Mouse (Mus musculus) left cerebral cortex, adult 8-10 months (tissue): ENCODE data around the gene Trim2. TPM values are rescaled to one million over a fixed set of nuclear protein-coding genes. Genes with fewer than 3 reads are reported as not detected.

Experiments
- DNase-seq, 2 experiments: peaks; one replicate each; pipeline ENCODE4 v3.0.0; 2022; ENCODE audit warnings: low spot score in 2 of 2
- total RNA-seq, 4 experiments: library from RNA; stranded (reverse); gene quantifications; 2 replicates each; pipeline ENCODE4 v1.2.4; 2022

Gene Trim2
- total RNA-seq, 4 experiments from 2014 or later, result 252 to 273 (median 260) TPM

DNA sequence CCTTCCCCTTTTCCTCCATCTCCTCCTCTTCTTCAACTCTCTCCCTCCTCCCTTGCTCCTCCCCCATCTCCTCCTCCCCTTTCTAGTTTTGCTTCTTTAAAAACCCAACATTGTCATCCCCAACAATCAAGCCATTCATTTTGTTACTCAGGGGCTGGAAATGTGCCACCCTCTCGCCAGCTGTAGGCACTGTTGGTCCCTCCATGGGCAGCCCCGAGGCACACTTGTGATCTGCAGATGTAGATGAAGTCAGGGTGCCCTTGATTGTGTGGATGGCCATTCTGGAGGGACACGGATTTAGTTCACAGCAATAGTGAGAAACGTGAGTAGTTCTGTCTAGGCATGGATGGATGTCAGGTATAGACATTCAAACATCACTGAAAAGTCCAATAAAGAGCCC, 17.7 kb downstream of the Trim2 start:
- DNase-seq, result peak in 1 of 2 experiments; percentile 73

DNA sequence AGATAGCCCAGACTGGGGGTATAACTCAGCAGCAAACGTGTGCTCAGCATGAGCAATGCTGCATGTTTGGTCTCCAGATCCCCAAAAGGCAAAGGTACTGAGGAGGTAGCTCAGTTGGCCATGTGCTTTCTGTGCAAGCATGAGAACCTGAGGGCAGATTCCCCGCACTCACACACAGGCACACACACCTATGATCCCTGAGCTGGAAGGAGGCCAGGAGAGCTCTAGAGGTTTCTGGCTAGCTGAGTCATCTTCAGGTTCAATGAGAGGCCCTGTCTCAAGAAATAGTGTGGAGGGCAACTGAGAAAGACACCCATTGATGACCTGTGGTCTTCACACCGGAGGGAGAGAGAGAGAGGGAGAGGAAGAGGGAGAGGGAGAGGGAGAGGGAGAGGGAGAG, 19.4 kb downstream of the Trim2 start:
- DNase-seq, result no peak

DNA sequence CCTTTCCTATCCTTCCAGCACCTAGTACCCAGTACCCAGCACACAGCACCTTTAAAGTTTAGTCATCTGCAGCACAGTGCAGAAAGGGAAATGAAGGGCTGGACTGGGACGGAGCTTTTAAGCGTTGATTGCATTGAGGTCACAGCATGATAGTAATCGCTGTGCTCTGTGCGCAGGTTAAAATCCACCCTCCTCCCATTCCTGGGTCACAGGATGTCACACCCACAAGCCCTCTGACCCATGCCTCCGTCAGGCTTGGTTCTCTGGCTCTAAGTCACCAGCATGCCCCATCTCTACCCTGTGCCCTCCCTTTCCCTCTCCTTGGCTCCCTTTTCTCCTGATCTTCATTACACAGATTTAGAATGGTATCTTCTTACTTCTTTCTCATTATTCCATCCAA, 20.4 kb downstream of the Trim2 start:
- DNase-seq, result no peak

DNA sequence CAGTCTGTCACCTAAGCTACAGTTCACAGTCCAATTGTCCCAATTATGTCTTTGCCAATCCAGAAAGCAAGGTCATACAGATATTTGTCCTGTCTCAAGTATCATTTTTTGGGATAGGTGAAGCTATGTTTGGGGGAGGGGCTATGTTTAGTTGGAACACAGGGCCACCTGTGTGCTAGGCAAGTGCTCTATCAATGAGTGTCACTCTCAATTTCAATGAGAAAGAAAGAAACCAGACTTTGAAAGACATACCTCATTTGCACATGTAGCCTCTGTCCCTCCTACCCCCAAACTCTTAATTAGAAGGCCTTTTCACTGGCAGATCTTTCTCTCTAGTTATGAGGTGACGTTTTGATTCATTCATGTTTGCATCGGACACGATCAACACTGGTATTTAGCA, 21.9 kb downstream of the Trim2 start:
- no peak for DNase-seq

DNA sequence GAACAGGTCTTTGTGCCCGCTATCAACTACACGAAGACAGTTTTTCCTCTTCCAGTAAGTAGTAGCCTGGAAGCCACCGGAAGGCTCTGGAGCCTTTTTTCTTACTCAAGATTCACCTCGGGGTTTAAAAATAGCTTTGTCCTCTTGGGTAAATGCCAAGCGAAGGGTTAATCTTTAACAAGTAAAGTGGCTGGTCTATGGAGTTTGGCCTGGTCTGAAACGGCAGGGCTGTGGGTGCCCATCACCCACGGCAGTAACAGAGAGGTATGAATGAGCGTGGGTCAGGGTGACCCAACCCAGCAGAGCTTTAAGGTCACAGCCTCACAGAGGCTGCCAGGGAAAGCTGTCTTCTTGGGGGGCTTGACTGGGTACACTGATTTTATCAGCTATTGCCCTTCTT, 23.2 kb downstream of the Trim2 start:
- no peak for DNase-seq

DNA sequence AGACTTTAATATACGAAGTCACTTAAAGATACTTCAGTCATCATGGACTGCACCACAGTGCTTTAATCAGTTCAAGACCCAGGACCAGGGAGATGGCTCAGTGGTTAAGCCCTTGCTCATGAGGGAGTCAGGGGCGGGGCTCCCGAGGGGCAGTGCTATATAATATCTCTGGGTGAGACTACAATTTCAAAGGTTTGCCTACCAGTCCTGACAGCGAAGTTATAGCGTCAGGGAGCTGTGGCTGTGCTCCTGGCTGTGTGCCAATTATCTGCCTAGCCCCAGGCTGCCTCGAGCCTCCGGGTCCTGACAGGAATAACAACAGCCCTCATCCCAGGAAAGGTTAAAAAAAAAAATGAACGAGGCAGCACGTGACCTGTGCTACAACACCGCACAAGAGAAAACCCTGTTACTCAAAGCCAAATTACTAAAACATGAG, 24.7 kb downstream of the Trim2 start:
- no peak for DNase-seq

DNA sequence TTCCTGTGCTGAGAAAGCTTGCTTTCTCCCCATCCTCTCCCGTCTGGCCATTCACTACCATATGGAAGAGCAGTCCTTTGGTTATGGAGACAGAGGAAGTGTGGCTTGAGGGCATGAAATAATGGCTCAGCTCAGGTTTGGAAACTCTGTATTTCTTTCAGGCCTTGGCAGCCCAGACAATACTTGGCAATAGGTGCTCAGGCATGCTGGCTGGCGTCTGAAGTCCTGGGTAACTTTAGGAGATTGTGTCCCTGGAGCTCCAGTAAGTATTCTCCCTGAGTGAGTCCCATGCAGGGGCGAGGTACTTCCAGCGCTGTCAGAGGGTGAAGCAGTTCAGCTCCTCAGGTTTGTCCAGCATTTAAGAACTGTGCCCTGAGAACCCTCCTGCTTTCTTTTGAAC, 27.9 kb downstream of the Trim2 start:
- DNase-seq, result no peak

DNA sequence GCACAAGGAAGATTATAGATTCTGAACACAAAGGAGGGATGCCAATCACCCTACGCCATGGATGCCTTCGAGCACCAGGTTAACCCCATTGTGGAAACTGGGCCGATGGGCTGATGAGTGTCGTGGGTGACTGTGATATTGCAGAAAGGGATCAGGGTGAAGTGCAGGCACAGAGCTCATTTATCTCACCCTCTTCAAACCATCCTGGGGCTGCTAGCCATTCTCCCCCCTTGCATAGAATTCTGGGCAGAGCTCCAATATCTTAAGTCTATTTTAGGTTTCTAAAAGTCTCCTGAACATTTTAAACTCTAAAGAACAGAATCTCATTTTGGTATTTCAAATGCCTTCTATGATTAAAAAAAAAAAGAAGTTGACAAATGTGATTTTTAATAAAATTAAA, 31.6 kb downstream of the Trim2 start:
- DNase-seq, result no peak

DNA sequence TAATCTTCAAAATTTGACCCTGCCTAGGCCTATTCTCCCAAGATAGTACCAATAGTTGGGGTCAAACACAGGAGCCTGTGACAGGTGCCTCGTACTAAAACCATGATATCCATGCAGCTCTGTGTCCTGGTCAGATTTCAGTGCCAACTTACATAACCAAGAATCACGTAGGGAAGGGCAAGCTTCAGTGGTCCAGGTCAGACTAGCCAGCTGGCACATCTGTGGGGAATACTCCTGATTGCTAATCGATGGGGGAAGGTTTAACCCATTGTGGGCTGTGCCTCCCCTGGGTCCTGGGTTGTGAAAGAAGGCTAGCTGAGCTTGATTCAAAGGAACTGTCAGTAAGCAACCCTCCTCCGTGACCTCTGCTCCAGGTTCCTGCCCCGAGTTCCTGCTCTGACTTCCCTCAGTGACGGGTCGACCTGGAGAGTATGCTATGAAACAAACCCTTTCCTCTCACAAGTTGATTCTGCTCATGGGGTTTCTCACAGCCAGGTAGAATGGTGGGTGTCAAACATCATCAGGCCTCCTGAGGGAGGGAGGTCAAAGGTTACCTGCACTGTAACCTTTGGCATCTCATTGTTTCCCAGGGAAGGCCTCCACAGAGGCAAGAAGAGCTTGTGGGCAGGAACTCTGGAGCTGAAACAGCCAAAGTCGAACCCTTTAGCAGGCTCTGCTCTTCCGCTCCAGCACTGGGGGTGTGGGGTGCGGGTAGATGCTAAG, 34.2 kb downstream of the Trim2 start:
- DNase-seq, result no peak

DNA sequence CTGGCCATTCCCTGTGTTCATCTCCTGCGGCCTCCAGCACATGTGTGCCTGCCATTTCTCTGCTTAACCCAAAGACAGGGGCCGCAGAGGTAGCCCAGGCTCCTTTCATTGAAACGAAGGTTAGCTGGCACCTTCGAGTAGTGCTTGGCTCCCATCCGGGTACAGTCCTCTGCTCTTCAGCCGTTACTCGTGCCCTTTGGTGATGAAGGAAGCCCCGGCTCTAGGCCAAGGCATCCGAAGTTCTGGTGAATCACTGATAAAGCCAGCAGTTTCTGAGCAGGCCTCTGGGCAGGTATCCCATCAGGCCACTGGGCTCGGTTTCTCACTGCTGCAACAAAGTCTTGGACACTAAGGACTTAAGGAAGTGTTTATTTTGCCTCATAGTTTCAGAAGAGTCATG, 34.9 kb downstream of the Trim2 start:
- no peak for DNase-seq

DNA sequence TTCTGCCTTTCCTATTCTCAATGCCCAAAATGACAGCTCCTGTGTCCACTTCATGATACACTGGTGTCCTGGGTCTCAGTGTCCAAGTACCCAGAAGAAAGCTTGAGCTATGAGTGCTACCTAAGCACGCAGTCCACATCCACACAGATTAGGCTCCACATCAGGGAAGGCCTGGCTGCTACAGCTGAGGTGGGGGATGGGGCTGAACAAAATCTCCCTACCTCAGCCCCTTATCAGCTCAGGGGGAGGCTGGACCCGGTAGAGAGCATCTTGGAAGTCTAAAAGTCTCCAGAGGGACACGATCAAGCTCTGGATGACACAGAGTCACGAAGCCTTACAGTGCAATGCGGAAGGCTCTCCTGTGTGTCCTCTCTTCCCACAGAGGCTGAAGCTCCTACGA, 35.6 kb downstream of the Trim2 start:
- DNase-seq, result no peak

DNA sequence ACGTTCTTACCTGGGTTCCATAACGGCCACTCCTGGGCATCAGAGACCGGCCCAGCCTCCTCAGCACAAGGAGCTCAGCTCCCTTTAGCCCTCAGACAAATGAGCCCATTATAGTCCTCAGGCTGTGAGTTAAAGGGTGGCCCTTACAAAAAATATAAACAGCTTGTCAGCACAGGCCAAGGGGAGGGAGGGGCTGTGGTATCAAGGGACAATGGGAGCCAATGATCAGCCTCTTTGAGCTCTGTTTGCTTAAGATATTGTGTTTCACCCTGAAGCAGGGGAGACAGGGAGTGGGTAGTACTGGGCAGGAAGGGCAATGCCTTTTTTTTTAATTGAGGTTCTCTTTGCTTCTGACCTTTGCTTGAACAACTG, 36.1 kb downstream of the Trim2 start:
- no peak for DNase-seq

DNA sequence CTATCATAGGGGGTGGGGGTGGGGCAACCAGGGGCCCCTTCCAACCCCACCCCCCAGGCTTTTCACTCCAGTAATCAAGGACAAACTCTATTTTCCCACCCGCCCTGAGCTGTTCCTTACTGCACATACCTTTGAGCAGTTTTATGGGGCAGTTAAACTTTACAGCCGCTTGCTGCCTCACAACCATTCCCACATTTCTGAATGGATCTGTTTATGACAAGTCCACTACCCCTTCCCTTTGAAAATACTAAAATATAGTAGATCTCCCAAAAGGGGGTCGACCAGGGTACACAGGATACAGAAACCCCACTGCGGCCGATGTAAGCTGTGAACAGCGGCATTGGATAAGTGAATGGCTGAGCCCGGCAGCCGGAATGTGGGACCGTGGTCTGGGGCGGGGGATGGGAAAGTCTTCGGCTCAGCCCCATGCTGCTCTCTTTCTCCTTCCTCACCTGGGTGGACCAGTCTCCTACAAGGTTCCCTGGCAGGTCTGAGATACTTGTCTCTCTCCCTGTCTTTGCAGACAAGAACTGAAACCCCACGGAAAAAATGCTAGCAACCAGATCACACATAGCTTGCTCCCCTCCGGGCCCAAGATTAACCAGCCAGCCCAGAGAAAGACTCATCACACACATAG, 36.6 kb downstream of the Trim2 start:
- DNase-seq, result no peak

DNA sequence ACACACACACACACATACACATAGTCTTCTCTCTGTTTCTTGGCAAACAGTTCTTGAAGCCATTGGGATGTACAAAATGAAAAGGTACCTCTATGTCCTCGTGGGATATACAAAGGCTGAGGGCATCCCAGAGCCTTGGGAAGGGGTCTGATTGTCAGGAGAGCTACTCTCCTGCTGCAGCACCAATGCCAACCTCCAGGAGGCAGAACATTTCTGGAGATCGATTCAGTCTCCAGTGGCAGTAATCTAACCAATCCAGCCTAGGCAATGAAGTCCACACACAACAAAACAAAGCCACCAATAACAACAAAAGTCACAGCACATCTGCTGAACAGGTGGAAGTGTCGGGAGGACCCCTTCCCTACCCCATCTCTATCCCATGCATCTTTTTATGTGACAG, 38.2 kb downstream of the Trim2 start:
- DNase-seq, result no peak

DNA sequence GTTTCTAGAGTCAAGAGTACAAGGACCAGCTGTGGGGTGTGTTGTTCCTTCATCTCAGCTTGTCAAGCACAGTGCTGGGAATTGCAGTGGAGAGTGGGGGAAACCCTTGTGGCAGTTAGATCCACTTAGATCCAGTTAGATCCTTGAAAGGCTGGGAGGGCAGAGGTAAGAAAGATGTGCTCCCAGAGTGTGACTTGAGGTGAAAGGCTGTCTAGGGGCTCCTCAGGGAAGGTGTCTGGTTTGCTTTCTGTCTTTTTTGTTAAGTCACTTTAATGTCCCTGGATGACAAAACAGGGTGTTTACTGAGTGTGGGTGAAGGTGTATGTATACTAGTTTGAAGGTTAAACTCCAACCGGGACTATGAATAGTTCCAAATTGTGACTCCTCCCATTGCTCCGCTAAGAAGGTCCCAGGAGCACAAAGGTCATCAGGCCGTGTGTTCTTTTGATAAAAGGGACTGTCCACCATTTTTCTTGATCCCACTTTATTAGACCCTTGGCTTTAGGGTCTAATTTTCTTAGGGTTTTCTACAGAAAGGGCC, 40.2 kb downstream of the Trim2 start:
- no peak for DNase-seq

DNA sequence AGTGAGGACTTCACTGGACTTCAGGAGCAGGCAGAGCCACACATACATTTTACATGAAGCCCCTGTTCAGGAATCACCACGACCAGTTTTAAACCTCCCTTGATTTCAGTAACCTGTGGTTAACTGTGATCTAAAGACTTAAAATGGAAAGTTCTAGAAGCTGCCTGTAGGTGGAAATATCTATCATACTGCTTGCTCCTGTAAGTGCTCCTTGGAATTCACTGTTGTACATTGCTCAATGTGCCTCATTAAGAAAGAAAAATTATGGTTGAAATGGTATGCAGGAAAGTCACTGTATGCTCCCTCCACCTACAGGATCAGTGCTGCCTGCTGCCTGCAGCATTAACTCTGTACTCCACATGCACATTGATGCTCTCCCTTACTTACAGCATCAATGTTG, 41.6 kb downstream of the Trim2 start:
- no peak for DNase-seq

DNA sequence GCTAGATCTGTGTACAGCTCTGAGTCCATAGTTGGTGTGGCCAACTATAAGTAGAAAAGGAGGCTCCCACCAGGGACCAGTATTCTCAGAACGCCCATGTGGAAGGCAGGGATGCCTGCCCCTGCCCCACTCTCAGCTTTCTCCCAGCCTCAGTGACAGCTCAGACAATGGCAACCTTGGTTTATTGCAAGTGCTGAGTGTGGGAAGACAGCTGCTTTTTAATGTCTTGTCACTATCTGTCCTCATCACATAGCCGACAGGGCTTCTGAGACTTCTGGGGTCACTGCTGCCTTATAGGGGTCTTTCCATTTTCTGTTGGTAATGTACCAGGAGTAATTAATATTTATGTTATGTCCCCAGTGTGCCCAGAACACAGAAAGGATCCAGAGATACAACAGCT, 42.3 kb downstream of the Trim2 start:
- DNase-seq, result no peak

DNA sequence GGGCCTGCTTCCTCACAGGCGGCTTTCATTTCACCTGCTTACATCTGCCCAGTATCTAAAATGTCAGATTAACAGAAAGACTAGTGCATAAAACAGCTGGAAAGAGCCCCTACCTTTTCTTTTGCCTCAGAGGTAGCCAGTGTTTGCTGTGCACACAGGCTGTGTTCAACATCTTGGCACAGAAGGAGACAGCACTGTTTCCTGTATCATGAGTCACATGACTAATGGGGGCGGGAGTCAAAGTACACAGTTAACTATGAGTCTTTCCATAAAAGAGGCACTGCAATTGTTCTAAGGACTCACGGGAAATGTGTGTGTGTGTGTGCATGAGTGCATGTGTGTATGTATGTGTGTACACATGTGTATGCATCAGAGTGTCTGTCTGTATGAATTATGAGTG, 43.9 kb downstream of the Trim2 start:
- no peak for DNase-seq

DNA sequence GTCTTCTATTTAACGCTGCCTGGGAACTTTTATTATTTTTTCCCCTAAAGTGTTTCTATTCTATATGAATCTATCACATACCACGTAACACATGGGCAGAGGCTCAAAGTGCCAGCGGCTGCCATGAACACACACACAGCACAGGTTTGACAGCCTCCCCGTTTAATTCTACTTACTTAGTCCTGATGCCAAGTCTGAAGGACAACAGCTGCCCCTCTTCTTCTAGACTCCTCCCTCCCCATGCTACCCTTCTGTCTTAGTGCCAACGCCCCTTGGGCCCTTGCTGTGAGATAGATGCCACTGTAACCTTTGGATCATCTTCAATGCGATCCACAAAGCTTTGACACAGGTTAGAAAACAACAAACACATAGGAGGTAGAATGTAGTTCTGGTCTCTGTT, 44.8 kb downstream of the Trim2 start:
- DNase-seq, result no peak

DNA sequence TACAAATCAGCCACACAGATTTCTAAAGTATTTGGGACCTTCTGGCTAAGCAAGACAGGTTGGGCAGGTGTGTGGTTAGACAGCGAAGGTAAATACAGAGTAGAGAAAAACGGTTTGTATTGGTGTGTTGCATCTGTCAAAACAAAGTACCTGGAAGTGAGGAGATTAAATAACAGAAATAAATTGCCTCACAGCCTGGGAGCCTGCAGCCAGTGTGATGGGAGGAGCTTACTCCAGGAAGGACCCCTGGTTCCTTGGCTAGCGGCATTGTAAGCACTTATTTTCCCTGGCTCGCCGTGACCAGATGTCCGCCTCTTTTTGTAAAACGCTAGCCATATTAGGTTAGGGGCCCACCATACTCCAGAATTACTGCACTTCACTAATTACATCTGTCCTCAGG, 45.8 kb downstream of the Trim2 start:
- no peak for DNase-seq

DNA sequence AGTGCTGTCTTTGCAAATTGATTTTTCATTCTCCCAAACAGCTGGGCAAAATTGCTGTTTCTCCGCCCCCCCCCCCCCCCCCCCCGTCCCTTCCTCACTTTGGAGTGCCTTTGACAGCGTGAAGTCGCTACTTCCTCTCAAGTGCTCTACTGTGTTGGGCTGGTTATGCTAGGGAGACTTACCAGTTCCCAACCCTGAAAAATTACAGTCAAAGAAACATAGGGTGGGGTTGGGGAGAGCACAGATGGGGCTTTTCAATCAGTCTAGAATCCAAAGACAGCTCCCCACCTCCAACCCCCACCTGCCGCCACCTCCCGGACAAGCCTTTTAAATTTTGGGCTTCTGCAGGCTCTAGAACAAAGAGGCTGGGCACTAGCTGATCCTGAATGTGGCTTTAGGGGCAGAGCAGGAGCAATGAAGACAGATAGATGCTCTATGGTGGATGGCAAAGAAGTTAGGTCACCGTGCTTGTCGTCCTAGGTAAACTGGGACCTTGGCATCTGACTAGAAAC, 46.6 kb downstream of the Trim2 start:
- DNase-seq, result no peak

DNA sequence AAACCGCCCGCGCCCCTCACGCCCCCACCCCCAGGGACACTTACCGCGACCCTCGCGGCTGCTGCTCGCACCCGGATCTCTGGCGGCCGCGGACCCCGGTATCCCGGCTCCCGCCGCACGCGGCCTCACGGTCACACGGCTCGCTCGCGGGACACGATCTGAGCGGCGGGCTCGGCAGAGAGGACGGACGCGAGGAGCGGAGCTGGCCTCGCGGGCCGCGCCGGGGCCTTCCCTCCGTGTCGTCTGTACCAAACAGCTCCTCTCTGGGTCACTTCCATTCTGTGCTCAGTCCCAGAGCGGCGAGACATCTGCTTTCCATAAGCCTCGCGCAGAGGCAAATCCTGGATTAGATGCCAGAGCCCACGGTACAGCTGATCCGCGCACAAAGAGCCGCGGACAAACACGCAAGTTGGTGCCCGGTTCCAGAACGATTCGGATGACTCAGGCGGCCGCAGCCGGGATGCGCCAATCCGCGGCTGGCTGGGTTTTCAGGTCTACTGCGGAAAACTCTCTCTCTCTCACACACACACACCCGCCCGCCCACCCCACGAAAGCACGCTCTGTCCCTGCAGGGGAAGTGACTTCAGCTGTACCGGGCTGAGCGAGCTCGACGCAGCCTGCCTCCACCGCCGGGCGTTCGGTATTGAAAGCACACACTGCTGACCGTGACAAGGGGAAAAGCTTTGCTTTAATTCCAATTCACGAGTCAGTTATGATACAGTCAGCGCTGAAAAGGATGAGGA, 47.2 kb downstream of the Trim2 start:
- DNase-seq, result peak; percentile 67 to 78
